Mouse (Mus musculus): ENCODE measurements around the gene Layn. TPM values are rescaled to one million over a fixed set of nuclear protein-coding genes. Genes with fewer than 3 reads are reported as not detected.

Gene Layn
- polyA plus RNA-seq, 1 experiment from 2014 or later: 1.7 TPM

GRCm38 (mm10) chr9:51096306-51096705 lies 19.4 kb upstream of the Layn start:
- no peak overlapping the region for H3K9ac ChIP-seq (ENCODE audit: low read depth, low read length)
- no peaks in the 10 kb centered on the region for H3K36me3 ChIP-seq (ENCODE audit: control insufficient read depth, insufficient read depth)
- no peaks in the 10 kb centered on the region for H3K9me3 ChIP-seq (ENCODE audit: control insufficient read depth)
- ATAC-seq: no peak
- H3K27ac ChIP-seq (ENCODE audit: low read depth, low read length): no peak overlapping the region
- no peak for TF ChIP-seq CTCF (IDR thresholded peaks at IDR 0.05; ENCODE audit: low read depth)
- H3K4me3 ChIP-seq (ENCODE audit: low read depth, low read length): no peak overlapping the region
- H3K27me3 ChIP-seq (replicated peaks; ENCODE audit: control insufficient read depth, insufficient read depth, low read length): no peaks in the 10 kb centered on the region
- H3K4me1 ChIP-seq (replicated peaks; ENCODE audit: control insufficient read depth, insufficient read depth, low read length): no peaks in the 10 kb centered on the region
- H3K4me2 ChIP-seq (replicated peaks; ENCODE audit: low read depth): no peak overlapping the region
- WGBS: 45% methylated on average over 2 of the region's 2 CpGs

DNA sequence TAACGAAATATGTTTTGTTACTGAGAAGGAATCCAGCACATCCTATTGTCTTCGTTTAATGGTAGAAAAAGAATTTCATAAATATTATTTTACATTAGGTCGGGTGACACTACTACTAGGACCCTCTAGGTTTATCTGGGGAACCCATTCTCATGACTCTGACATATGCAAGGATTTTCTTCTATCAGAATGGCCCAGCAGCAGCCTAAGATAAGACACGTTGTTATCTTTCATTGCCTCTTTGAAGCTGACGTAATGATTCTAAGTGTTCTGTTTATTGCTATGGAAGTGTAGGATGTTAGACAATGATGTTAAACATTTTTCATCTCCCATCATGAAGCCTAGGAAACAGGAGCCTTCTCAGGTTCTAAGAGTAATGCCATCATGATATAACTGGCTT lies 16.8 kb upstream of the Layn start:
- 49% methylated on average over 5 of the region's 5 CpGs for WGBS
- Histone ChIP-seq H3K27me3 (replicated peaks; ENCODE audit: control insufficient read depth, insufficient read depth, low read length) (no peaks in the 10 kb centered on the region), H3K4me2 (replicated peaks; ENCODE audit: low read depth) (no peak overlapping the region), H3K9me3 (ENCODE audit: control insufficient read depth) (no peaks in the 10 kb centered on the region), H3K4me1 (replicated peaks; ENCODE audit: control insufficient read depth, insufficient read depth, low read length) (no peaks in the 10 kb centered on the region), H3K36me3 (ENCODE audit: control insufficient read depth, insufficient read depth) (no peaks in the 10 kb centered on the region), H3K4me3 (ENCODE audit: low read depth, low read length) (no peak overlapping the region), H3K9ac (ENCODE audit: low read depth, low read length) (no peak overlapping the region), H3K27ac (ENCODE audit: low read depth, low read length) (no peak overlapping the region)
- ATAC-seq: no peak
- TF ChIP-seq CTCF (IDR thresholded peaks at IDR 0.05; ENCODE audit: low read depth): no peak

DNA sequence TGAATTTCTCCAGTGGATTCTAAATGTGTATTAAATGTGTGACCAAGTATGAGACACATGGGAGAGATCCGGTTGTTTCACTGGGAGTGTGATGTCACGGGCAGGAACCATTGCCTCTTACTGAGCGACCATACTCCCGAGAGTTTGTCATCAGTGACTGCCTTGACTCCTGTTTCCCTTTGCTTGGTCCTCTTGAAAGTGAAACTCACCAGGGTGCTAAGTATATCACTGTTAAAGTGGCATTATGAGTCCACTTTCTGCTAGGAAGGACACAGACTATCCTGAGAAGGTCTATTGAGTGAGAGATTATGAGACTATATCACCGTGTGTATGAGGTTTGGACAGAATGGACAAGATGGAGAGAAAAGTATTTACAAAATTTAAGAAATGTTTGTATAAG lies 4.7 kb upstream of the Layn start:
- H3K36me3 ChIP-seq (ENCODE audit: control insufficient read depth, insufficient read depth): no peaks in the 10 kb centered on the region
- no peak overlapping the region for H3K9ac ChIP-seq (ENCODE audit: low read depth, low read length)
- no peak overlapping the region for H3K4me3 ChIP-seq (ENCODE audit: low read depth, low read length)
- H3K4me2 ChIP-seq (replicated peaks; ENCODE audit: low read depth): no peak overlapping the region
- no peaks in the 10 kb centered on the region for H3K27me3 ChIP-seq (replicated peaks; ENCODE audit: control insufficient read depth, insufficient read depth, low read length)
- WGBS: 85% methylated on average over 5 of the region's 5 CpGs
- no peak for ATAC-seq
- H3K4me1 ChIP-seq (replicated peaks; ENCODE audit: control insufficient read depth, insufficient read depth, low read length): 0 out of 2 replicates have a peak, but pooled peaks cover 5% of the 10 kb centered on the region
- TF ChIP-seq CTCF (IDR thresholded peaks at IDR 0.05; ENCODE audit: low read depth): no peak
- no peak overlapping the region for H3K27ac ChIP-seq (ENCODE audit: low read depth, low read length)
- no peaks in the 10 kb centered on the region for H3K9me3 ChIP-seq (ENCODE audit: control insufficient read depth)

DNA sequence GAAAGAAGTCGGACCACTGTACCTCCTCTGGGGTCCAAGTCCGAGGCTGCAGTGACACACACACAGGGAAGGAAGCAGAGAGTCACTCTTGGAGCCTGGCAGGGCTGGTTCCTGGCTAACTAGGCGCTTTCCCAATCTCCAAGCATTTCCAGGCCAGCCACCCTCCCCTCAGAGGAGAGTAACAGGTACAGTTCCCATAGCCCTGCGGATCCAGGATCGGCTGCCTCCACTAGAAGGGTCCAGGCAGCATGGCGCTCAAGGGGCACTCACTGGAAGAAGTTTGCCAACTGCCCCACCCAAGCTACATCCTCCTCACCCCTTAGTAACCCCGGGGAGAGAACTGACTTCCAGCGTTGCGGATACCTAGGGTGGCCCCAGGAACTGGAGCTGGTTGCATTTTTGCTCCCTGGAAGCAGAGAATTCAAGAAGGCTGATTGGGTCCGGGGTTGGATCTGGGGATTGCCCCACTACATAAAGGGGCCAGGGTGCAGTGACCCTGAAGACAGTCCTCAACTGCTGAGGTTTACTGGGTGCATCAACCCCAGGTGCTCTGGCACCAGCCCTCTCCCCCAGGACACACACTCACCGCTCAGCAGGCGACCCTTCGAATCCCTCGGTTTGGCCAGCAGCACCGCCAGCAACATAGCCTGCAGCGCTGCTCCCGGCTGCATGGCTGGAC lies 455 bp downstream of the Layn start:
- no peaks in the 10 kb centered on the region for H3K27me3 ChIP-seq (replicated peaks; ENCODE audit: control insufficient read depth, insufficient read depth, low read length)
- H3K4me2 ChIP-seq (replicated peaks; ENCODE audit: low read depth): peak overlapping the region; percentile 83
- peak overlapping the region; percentile 19; the same call in 1 of the 2 replicates for H3K9ac ChIP-seq (ENCODE audit: low read depth, low read length)
- 0 out of 2 replicates have a peak, but pooled peaks cover 7% of the 10 kb centered on the region for H3K4me1 ChIP-seq (replicated peaks; ENCODE audit: control insufficient read depth, insufficient read depth, low read length)
- H3K27ac ChIP-seq (ENCODE audit: low read depth, low read length): no peak overlapping the region
- no peaks in the 10 kb centered on the region for H3K36me3 ChIP-seq (ENCODE audit: control insufficient read depth, insufficient read depth)
- peak overlapping the region; percentile 43 for H3K4me3 ChIP-seq (ENCODE audit: low read depth, low read length)
- no peaks in the 10 kb centered on the region for H3K9me3 ChIP-seq (ENCODE audit: control insufficient read depth)
- WGBS: under 1% methylated on average over 17 of the region's 17 CpGs
- peak; percentile 43; the same call in 1 of the 2 replicates for ATAC-seq
- TF ChIP-seq CTCF (IDR thresholded peaks at IDR 0.05; ENCODE audit: low read depth): no peak

- Histone ChIP-seq H3K9me3 (ENCODE audit: control insufficient read depth) (no peaks in the 10 kb centered on the region), H3K4me1 (replicated peaks; ENCODE audit: control insufficient read depth, insufficient read depth, low read length) (0 out of 2 replicates have a peak, but pooled peaks cover 7% of the 10 kb centered on the region), H3K9ac (ENCODE audit: low read depth, low read length) (no peak overlapping the region), H3K4me3 (ENCODE audit: low read depth, low read length) (peak overlapping the region; percentile 43; the same call in 1 of the 2 replicates), H3K27ac (ENCODE audit: low read depth, low read length) (no peak overlapping the region), H3K27me3 (replicated peaks; ENCODE audit: control insufficient read depth, insufficient read depth, low read length) (no peaks in the 10 kb centered on the region), H3K36me3 (ENCODE audit: control insufficient read depth, insufficient read depth) (no peaks in the 10 kb centered on the region), H3K4me2 (replicated peaks; ENCODE audit: low read depth) (peak overlapping the region; percentile 83)
- 36% methylated on average over 3 of the region's 3 CpGs for WGBS
- TF ChIP-seq CTCF (IDR thresholded peaks at IDR 0.05; ENCODE audit: low read depth): no peak
- peak; percentile 8; the same call in 1 of the 2 replicates for ATAC-seq
Measured at GRCm38 (mm10) chr9:51075780-51076179, 1.1 kb downstream of the Layn start.

GRCm38 (mm10) chr9:51070801-51071200 lies 6.1 kb downstream of the Layn start:
- H3K9ac ChIP-seq (ENCODE audit: low read depth, low read length): no peak overlapping the region
- no peak for TF ChIP-seq CTCF (IDR thresholded peaks at IDR 0.05; ENCODE audit: low read depth)

More at GRCm38 (mm10) chr9:51070801-51071200, 6.1 kb downstream of the Layn start:
- Histone ChIP-seq H3K4me3 (ENCODE audit: low read depth, low read length) (no peak overlapping the region), H3K4me1 (replicated peaks; ENCODE audit: control insufficient read depth, insufficient read depth, low read length) (no peaks in the 10 kb centered on the region), H3K36me3 (ENCODE audit: control insufficient read depth, insufficient read depth) (no peaks in the 10 kb centered on the region), H3K27me3 (replicated peaks; ENCODE audit: control insufficient read depth, insufficient read depth, low read length) (no peaks in the 10 kb centered on the region), H3K27ac (ENCODE audit: low read depth, low read length) (no peak overlapping the region), H3K9me3 (ENCODE audit: control insufficient read depth) (no peaks in the 10 kb centered on the region), H3K4me2 (replicated peaks; ENCODE audit: low read depth) (no peak overlapping the region)
- no peak for ATAC-seq
- 62% methylated on average over 4 of the region's 4 CpGs for WGBS
